Mouse (Mus musculus): ENCODE data around the gene Cdyl. TPM values are rescaled to one million over a fixed set of nuclear protein-coding genes. Genes with fewer than 3 reads are reported as not detected.

Gene Cdyl
- total and polyA plus RNA-seq, 3 experiments, result 36.3 to 104 (median 47.9) TPM

- DNase-seq (ENCODE audit: low spot score), result no peak
- H3K27me3 ChIP-seq (ENCODE audit: insufficient read depth, low read length), result no peaks in the 10 kb centered on the region
- H3K36me3 ChIP-seq (replicated peaks), result peaks cover 26% of the 10 kb centered on the region
- H3K9me3 ChIP-seq (replicated peaks), result peaks cover 7% of the 10 kb centered on the region
- H3K4me1 ChIP-seq (ENCODE audit: insufficient read depth, low read depth, low read length), result peaks cover 50% of the 10 kb centered on the region
- peak overlapping the region; percentile 96 for H3K4me3 ChIP-seq (ENCODE audit: low read depth, low read length)
- TF ChIP-seq GATA1 (IDR thresholded peaks at IDR 0.05; ENCODE audit: borderline replicate concordance, low read length) (no peak), GATA2 (IDR thresholded peaks at IDR 0.05; ENCODE audit: borderline replicate concordance, low read depth, low read length) (no peak), POLR2AphosphoS5 (IDR thresholded peaks at IDR 0.05; ENCODE audit: insufficient replicate concordance, low read depth, low read length) (no peak), CTCF (IDR thresholded peaks at IDR 0.05; ENCODE audit: low read depth, low read length) (no peak), TAL1 (conservative IDR thresholded peaks at IDR 0.05; ENCODE audit: low read depth, low read length) (no peak)
- ATAC-seq (ENCODE audit: extremely low read depth, insufficient number of reproducible peaks, low FRiP score, poor library complexity, severe bottlenecking), result no peak
Measured at GRCm38 (mm10) chr13:35743196-35743595, 83.6 kb downstream of the Cdyl start.

- no peak overlapping the region for H3K4me3 ChIP-seq (ENCODE audit: low read depth, low read length)
- peak; percentile 34; the same call in 1 of the 2 replicates for ATAC-seq (ENCODE audit: extremely low read depth, insufficient number of reproducible peaks, low FRiP score, poor library complexity, severe bottlenecking)
- H3K36me3 ChIP-seq (replicated peaks), result peaks cover 48% of the 10 kb centered on the region
- no peak for DNase-seq (ENCODE audit: low spot score)
- TF ChIP-seq GATA1 (IDR thresholded peaks at IDR 0.05; ENCODE audit: borderline replicate concordance, low read length), result no peak
- TF ChIP-seq TAL1 (conservative IDR thresholded peaks at IDR 0.05; ENCODE audit: low read depth, low read length), result no peak
- no peak for TF ChIP-seq CTCF (IDR thresholded peaks at IDR 0.05; ENCODE audit: low read depth, low read length)
- TF ChIP-seq POLR2AphosphoS5 (IDR thresholded peaks at IDR 0.05; ENCODE audit: insufficient replicate concordance, low read depth, low read length), result no peak
- TF ChIP-seq GATA2 (IDR thresholded peaks at IDR 0.05; ENCODE audit: borderline replicate concordance, low read depth, low read length), result no peak
- H3K9me3 ChIP-seq (replicated peaks), result peaks cover 7% of the 10 kb centered on the region
- H3K27me3 ChIP-seq (ENCODE audit: insufficient read depth, low read length), result no peaks in the 10 kb centered on the region
- peaks cover 79% of the 10 kb centered on the region for H3K4me1 ChIP-seq (ENCODE audit: insufficient read depth, low read depth, low read length)
Measured at GRCm38 (mm10) chr13:35749194-35749593, 89.6 kb downstream of the Cdyl start.

DNA sequence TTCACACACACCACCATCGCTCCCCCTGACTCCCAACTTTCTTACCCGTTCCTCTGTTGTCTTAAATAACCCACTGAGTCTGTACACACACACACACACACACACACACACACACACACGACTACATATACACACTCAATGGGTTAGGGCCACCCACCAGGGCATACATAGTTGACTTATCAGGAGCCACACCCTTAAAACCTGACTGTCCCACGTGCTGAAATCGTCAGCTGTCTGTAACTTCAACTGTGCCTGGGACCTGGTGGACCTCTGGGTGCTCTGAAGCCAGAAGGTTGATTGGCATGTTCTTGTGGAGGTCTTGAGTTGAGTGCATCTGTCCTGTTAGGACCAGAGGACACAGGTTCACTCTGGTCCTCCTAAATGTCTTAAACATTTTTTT is 90.0 kb downstream of the Cdyl start:
- Histone ChIP-seq H3K4me3 (ENCODE audit: low read depth, low read length) (peak overlapping the region; percentile 16; the same call in 1 of the 2 replicates), H3K4me1 (ENCODE audit: insufficient read depth, low read depth, low read length) (peaks cover 80% of the 10 kb centered on the region), H3K27me3 (ENCODE audit: insufficient read depth, low read length) (no peaks in the 10 kb centered on the region), H3K36me3 (replicated peaks) (peaks cover 49% of the 10 kb centered on the region), H3K9me3 (replicated peaks) (peaks cover 7% of the 10 kb centered on the region)
- DNase-seq (ENCODE audit: low spot score), result no peak
- TF ChIP-seq TAL1 (conservative IDR thresholded peaks at IDR 0.05; ENCODE audit: low read depth, low read length), result no peak
- no peak for TF ChIP-seq GATA1 (IDR thresholded peaks at IDR 0.05; ENCODE audit: borderline replicate concordance, low read length)
- TF ChIP-seq CTCF (IDR thresholded peaks at IDR 0.05; ENCODE audit: low read depth, low read length), result no peak
- TF ChIP-seq GATA2 (IDR thresholded peaks at IDR 0.05; ENCODE audit: borderline replicate concordance, low read depth, low read length), result no peak
- TF ChIP-seq POLR2AphosphoS5 (IDR thresholded peaks at IDR 0.05; ENCODE audit: insufficient replicate concordance, low read depth, low read length), result no peak
- ATAC-seq (ENCODE audit: extremely low read depth, insufficient number of reproducible peaks, low FRiP score, poor library complexity, severe bottlenecking), result 0 out of 2 replicates have a peak, but pooled peaks have one; percentile 54

- Histone ChIP-seq H3K4me3 (ENCODE audit: low read depth, low read length) (peak overlapping the region; percentile 22; the same call in 1 of the 2 replicates), H3K27me3 (ENCODE audit: insufficient read depth, low read length) (no peaks in the 10 kb centered on the region), H3K4me1 (ENCODE audit: insufficient read depth, low read depth, low read length) (peaks cover 90% of the 10 kb centered on the region), H3K36me3 (replicated peaks) (peaks cover 31% of the 10 kb centered on the region), H3K9me3 (replicated peaks) (peaks cover 2% of the 10 kb centered on the region; the same call in 1 of the 2 replicates)
- ATAC-seq (ENCODE audit: extremely low read depth, insufficient number of reproducible peaks, low FRiP score, poor library complexity, severe bottlenecking), result no peak
- TF ChIP-seq CTCF (IDR thresholded peaks at IDR 0.05; ENCODE audit: low read depth, low read length) (no peak), POLR2AphosphoS5 (IDR thresholded peaks at IDR 0.05; ENCODE audit: insufficient replicate concordance, low read depth, low read length) (no peak), GATA2 (IDR thresholded peaks at IDR 0.05; ENCODE audit: borderline replicate concordance, low read depth, low read length) (no peak), TAL1 (conservative IDR thresholded peaks at IDR 0.05; ENCODE audit: low read depth, low read length) (no peak)
- no peak for DNase-seq (ENCODE audit: low spot score)
Measured at GRCm38 (mm10) chr13:35752046-35752445, 92.4 kb downstream of the Cdyl start.

GRCm38 (mm10) chr13:35755002-35755401 is 95.4 kb downstream of the Cdyl start:
- Histone ChIP-seq H3K27me3 (ENCODE audit: insufficient read depth, low read length) (no peaks in the 10 kb centered on the region), H3K4me3 (ENCODE audit: low read depth, low read length) (peak overlapping the region; percentile 68; the same call in 1 of the 2 replicates), H3K36me3 (replicated peaks) (peaks cover 35% of the 10 kb centered on the region), H3K4me1 (ENCODE audit: insufficient read depth, low read depth, low read length) (peaks cover 95% of the 10 kb centered on the region), H3K9me3 (replicated peaks) (no peaks in the 10 kb centered on the region)
- DNase-seq (ENCODE audit: low spot score) (no peak), ATAC-seq (ENCODE audit: extremely low read depth, insufficient number of reproducible peaks, low FRiP score, poor library complexity, severe bottlenecking) (no peak)
- TF ChIP-seq CTCF (IDR thresholded peaks at IDR 0.05; ENCODE audit: low read depth, low read length), result no peak
- TF ChIP-seq GATA1 (IDR thresholded peaks at IDR 0.05; ENCODE audit: borderline replicate concordance, low read length), result no peak
- no peak for TF ChIP-seq TAL1 (conservative IDR thresholded peaks at IDR 0.05; ENCODE audit: low read depth, low read length)
- no peak for TF ChIP-seq POLR2AphosphoS5 (IDR thresholded peaks at IDR 0.05; ENCODE audit: insufficient replicate concordance, low read depth, low read length)

DNA sequence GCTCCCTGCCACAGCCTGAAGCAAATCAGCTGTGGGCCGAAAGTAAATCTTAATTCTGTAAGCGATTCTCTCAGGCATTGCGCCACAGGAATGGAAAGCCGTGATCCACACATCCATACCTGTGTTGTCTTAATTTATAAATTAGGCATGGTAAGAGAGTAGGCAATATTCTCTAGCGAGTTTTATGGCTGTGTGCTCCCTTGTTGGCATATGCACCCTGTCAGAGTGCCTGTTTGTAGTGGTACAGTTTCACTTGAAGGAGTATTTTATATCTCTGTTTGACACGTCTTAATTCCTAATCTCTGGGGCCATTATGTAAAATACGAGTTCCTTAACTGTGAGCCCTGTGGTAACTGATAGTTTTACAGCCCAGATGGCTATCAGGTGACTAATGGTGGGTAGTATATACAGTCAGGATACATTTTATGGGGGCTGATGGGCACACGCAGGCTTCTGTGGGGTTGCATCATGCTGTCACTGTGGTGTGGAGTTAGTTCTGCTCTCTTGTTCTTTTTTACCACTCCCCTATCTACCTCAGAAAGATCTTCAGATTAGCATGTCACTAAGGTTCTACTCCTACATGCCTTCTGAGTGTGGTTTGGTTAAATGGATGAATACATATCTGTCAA is 96.1 kb downstream of the Cdyl start:
- Histone ChIP-seq H3K9me3 (replicated peaks) (no peaks in the 10 kb centered on the region), H3K36me3 (replicated peaks) (peaks cover 31% of the 10 kb centered on the region), H3K4me1 (ENCODE audit: insufficient read depth, low read depth, low read length) (peaks cover 96% of the 10 kb centered on the region), H3K4me3 (ENCODE audit: low read depth, low read length) (peak overlapping the region; percentile 68; the same call in 1 of the 2 replicates), H3K27me3 (ENCODE audit: insufficient read depth, low read length) (no peaks in the 10 kb centered on the region)
- DNase-seq (ENCODE audit: low spot score), result peak; percentile 57
- TF ChIP-seq TAL1 (conservative IDR thresholded peaks at IDR 0.05; ENCODE audit: low read depth, low read length), result peak; percentile 89
- TF ChIP-seq GATA1 (IDR thresholded peaks at IDR 0.05; ENCODE audit: borderline replicate concordance, low read length), result no peak
- peak; percentile 64; the same call in 1 of the 2 replicates for TF ChIP-seq GATA2 (IDR thresholded peaks at IDR 0.05; ENCODE audit: borderline replicate concordance, low read depth, low read length)
- ATAC-seq (ENCODE audit: extremely low read depth, insufficient number of reproducible peaks, low FRiP score, poor library complexity, severe bottlenecking), result peak; percentile 77
